Mouse (Mus musculus): ENCODE results near the gene B4galt4.
"Not testable (repeated sequence)": the region's sequence is repeated elsewhere in the genome, so short reads cannot be mapped to it uniquely, and the experiment has no call there.

The B4galt4 gene

DNA sequence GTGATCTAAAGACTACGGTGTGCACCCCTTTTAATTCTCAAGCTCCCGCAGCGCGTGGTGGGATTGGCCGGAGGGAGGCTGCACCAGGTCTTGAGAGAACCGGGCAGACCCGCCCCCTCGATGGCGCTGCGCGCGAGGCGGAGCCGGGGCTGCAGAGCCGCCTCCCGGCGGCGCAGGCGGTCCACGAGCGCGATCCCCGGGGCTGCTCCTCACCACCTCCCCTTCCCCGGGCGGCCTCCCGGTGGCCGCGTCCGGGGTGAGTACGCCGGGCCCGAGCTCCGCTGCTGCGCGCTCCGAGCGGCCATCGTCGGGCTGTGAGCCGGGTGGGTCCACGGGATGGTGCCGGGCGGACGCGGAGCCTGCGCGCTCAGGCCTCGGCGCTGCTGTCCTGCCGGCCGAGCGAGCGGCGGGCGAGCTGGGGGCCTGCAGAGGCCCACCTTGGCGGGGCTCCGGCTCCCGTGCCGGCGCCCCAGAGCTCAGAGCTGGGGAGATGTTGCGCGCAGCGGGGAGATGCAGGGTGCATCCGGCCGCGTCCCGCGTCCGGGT, at the start of gene B4galt4:
B4galt4 (plus strand) TSS at position 152 of the 546 bp plus-strand sequence.
- peak; percentile 48 to 72 for DNase-seq

DNA sequence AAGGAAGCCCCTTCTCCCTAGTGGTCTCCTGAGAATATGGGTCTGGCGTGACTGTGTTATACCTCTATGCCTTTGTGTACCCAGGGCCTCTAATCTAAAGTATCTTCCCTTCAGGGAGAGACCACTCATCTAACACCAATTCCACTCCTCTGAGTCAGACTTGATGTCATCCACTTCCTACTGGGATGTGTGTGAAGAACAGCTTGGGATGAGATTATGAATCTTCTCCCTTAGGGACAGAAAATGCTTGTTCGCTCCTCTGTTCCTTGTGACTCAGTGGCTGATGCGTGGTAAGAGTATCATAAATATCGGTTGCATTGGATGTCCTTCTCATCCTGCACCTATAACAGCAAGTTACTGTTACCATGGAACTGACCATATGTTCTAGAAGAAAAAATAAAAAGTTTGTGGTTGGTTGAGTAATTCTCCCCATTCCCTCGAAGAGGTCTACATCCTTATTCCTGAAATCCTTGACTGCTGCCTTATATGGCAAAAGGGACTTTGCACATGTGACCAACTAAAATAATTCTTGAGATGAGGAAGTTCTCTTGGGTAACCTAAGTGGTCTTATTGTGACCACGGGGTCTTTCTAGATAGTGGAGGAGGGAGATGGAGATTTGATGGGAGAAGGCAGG, 47.0 kb upstream of the B4galt4 start:
- DNase-seq: no peak

- DNase-seq: no peak
These were observed 46.5 kb upstream of the B4galt4 start for GRCm38 (mm10) chr16:38695557-38695956.

DNA sequence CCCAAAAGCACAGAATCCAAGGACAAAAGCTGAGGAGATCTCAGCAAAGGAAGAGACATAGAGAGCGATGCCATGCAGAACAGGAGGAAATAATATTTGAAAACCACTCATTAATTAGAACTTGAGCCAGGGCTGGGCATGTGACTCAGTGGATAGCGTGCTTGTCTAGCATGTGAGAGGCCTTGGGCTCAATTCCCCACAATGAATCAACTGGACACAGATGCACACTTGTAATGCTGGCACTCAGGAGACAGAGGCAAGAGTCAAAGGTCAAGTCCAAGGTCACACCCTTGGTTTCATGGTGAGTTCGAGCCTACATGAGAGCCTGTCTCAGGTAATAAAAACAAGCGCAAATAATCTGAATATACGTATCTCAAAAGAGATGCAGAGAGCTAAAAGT, 44.5 kb upstream of the B4galt4 start:
- DNase-seq: no peak

- no peak for DNase-seq
These were observed 41.5 kb upstream of the B4galt4 start for GRCm38 (mm10) chr16:38700392-38701162.

DNA sequence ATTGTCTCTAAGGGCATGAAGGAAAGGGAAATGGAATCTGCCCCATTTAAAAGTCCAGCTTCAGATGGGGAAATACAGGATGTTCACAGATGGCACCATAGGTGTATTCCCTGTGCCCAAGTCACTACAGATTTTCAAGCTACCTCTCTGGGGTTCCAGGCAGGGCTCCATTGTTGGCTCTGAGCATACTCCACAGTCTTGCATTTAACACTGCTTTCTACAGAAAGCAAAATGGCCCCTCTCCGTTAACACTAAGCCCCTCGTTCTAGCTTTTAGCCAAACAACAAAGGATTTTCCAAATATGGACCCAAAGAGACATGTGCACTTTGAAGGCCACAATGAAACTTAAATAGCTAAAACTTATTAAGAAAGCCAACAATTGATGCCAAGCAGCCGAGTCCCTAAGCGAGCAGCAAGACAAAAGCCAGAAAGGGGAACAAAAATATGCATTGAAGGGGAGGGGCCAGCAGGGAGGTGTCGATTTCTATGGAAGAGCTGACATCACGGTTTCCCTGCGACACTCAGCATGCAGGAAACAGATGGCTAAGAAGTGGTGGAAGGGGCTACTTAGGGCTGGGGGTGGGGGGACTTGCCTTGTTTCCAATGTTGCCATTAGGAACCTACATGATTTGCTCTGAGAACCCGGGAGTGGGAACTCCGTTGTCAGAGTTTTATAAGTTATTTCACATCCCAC, 40.4 kb upstream of the B4galt4 start:
- no peak for DNase-seq

GRCm38 (mm10) chr16:38702316-38702715, 39.7 kb upstream of the B4galt4 start:
- DNase-seq: no peak

DNA sequence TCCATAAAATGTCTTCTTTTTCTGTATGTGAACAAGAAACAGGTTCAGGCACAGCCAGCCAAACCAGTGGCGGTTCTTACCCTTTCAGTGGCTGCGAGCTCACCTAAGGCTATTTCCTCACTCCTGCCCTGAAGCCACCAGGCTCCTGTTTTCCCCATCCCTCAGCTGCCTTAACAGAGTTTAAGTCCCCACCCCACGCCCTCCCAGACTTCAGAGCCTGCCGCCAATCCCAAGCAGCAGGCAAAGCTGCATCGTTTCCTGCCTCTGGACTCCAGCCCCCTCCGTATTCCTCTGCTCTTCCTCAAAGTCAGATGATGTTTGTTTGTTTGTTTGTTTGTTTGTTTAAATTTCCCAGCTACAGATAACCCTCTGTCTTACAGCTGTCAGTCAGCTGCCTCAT, 38.6 kb upstream of the B4galt4 start:
- no peak for DNase-seq

DNA sequence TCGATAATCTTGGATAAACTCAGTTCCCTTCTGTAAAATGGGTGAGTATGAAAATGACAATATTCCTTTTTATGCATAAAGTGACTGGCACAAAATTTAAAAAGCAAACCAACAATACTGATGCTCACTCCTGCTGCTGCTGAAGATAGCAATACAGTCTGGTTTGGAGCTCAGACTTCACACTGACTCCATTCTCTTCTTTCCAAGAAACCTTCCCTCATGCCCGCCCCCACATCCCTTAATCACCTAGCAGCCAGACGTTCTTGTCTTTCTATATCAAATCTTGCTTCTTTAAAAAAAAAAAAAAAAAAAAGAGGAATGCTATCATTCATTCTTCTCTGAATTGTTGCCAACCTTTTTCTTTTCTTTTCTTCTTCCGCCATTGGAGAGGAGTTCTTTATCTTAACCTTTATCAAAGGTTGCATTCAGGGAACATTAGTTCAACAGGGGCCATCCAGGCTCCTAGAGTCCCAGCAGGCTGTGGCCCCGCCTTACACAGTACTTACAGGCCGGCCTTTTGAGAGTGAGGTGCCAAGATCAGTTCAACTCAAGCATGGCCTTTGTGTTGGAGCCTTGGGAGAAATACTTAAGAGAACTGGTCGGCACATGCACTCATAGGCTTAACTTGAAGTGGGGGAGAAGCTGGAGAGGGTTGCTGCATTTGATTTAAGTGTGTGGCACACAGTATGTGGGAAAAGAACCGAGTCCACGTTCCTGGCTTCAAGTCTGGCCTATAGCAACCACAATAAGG, 36.4 kb upstream of the B4galt4 start:
- DNase-seq: no peak

DNA sequence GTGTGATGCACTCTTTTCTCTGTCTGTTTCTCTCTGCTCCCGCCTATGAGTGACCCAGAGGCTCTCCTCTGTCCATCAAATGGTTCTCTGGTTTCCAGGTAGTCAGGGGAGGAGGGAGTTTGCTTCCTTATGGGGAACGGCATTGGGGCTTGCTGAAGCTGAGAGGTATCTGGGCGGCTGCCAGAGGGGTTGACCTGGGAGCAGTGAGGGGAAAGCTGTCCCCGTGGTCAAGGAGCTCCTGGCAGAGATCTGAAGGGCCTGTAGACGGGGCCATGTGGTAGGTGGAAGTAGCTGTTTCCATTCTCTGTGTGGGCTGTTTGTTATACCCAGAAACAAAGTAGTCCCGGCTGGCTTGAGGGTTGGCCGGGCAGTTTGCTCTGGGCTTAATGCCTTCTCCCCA, 35.3 kb upstream of the B4galt4 start:
- DNase-seq: no peak

- DNase-seq: no peak
These were observed 33.0 kb upstream of the B4galt4 start for GRCm38 (mm10) chr16:38708962-38709520.

DNA sequence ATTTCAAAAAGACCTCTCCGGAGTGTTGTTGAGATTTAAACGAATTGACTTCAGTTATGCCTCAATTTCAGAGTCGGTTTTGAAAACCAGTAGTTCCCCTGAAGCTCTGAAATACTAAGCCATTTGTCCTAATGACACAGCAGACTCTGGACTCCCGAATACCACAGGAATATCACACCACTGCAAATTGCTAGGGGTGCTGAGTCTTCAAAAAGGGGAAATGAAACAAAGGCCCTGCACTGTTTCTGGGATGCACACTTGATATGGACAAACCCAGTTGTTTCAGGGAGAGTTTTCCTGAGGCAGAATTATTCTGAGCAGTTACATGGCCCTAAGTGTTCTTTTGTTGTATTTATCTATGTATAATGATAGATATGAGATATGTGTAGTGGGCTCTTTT, 30.8 kb upstream of the B4galt4 start:
- no peak for DNase-seq

- DNase-seq: no peak
These were observed 30.0 kb upstream of the B4galt4 start for GRCm38 (mm10) chr16:38712105-38712504.

- peak; percentile 84 to 86 for DNase-seq
These were observed 29.3 kb upstream of the B4galt4 start, which contains the start of gene Arhgap31 for GRCm38 (mm10) chr16:38712581-38713403. Arhgap31 (minus strand) TSS chr16:38713274.

GRCm38 (mm10) chr16:38713404-38714258, 28.4 kb upstream of the B4galt4 start:
- no peak for DNase-seq

DNA sequence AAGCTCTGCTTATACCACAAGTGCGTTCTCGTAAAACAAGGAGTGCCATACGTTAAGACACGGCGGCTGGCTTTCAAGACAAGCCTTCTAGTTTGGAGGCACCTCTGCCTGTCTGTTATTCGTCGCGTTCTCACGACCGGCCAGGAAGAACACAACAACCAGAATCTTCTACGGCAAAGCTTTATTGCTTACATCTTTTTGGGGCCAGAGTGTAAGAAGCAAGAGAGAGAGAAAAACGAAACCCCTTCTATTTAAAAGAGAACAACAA, 27.9 kb upstream of the B4galt4 start:
- not testable (repeated sequence) for DNase-seq

DNA sequence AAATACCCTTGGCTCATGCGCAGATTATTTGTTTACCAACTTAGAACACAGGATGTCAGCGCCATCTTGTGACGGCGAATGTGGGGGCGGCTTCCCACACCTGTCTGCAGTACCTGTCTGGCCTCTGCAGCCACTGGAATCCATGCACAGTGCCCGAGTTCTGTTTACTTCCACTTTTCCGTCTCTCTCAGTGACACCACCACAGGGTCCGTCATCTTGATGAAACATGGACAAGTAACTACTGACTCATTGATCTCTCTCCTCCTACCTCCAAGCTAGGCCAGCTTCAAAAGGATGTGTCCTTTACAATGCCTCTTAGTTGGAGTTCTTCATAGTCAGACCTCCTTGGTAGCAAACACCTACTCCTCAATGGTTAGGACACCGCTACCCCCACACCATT, 20.7 kb upstream of the B4galt4 start:
- DNase-seq: no peak

DNA sequence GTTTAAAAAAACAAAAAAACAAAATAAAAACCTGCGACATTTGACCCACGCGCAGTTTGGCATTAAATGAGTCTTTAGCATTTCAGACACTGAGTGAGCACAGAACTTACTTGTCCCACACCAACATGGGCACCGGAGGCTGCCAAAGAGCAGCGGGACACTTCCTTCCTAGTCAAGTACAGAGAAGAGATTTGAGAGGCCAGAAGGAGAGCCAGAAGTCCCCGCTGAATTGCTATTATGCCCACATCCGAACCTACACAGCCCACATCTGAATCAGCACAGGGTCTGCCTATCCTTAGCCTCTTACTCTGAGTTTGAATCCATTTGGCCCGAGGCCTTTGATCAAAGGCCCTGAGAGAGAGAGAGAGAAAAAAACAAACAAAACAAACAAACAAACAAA, 17.8 kb upstream of the B4galt4 start:
- DNase-seq: no peak

DNA sequence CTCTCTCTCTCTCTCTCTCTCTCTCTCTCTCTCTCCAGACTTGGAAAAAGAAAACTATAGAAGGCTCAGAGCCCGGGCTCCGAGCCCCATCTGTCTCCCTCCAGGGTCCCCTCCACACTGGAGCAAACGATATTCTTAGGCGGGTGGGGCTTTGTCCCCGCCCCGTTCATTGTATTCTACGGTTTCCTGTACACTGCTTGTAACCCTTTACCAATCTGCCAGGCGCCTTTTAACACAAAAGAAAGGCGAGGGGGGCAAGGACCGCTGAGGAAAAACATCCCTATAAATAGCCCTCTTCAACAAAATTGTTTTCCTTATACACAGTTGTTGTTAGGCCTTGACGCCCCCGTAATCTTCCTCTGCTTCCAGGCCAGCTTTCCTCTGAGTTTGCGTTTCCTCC, 17.1 kb upstream of the B4galt4 start:
- DNase-seq: peak; percentile 32 to 38

- no peak for DNase-seq
These were observed 13.4 kb upstream of the B4galt4 start for GRCm38 (mm10) chr16:38728576-38729132.

DNA sequence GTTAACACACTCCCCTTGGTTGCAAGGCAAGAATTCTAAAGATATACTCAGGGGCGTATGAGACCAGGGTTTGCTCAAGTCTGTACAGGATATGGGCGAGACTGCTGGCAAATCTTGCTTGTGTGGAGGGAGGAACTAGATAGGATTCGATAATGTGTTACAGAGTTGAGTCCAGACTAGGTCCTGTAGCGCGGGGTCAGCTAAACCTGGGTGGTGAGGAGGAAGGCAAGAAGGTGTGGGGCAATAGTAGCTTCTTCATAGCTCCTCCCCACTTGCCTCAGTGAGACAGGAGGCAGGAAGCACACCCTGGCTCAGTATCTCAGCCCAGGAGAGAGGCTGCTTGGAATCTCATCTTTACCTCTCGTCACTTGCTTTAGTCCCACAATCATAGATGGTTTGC, 12.9 kb upstream of the B4galt4 start:
- DNase-seq: no peak
